Mouse (Mus musculus) intestine, postnatal 0 days (tissue): ENCODE data around the gene Itgb5. TPM values are rescaled to one million over a fixed set of nuclear protein-coding genes. Genes with fewer than 3 reads are reported as not detected.

ENCODE experiments used
- ATAC-seq: fragments of 200-750 bp; cut with Nextera tagmentation; 2 replicates; pipeline ENCODE4 v1.8.0; 2017; ENCODE audit warnings: mild to moderate bottlenecking, moderate TSS enrichment, moderate library complexity
- H3K27ac ChIP-seq: fragments of 300-500 bp; sonication (generic); 2 replicates; pipeline ENCODE4 v1.5.1; 2014; ENCODE audit warnings: mild to moderate bottlenecking, low read depth, low read length, moderate library complexity
- H3K27me3 ChIP-seq: fragments of 300-500 bp; sonication (generic); replicated peaks from 2 replicates; pipeline ENCODE4 v1.6.1; 2014; ENCODE audit warnings: low read length, mixed read lengths; ENCODE audit not compliant: control insufficient read depth, insufficient read depth
- H3K36me3 ChIP-seq: fragments of 300-500 bp; sonication (generic); 2 replicates; pipeline ENCODE4 v1.6.1; 2014; ENCODE audit warnings: mild to moderate bottlenecking, moderate library complexity; ENCODE audit not compliant: control insufficient read depth, insufficient read depth
- H3K4me1 ChIP-seq: fragments of 300-500 bp; sonication (generic); replicated peaks from 2 replicates; pipeline ENCODE4 v1.6.1; 2014; ENCODE audit warnings: antibody characterized with exemption, low read length, mixed read lengths; ENCODE audit not compliant: control insufficient read depth, insufficient read depth
- H3K4me2 ChIP-seq: fragments of 300-500 bp; sonication (generic); replicated peaks from 2 replicates; pipeline ENCODE4 v1.6.1; 2014; ENCODE audit warnings: low read depth, mild to moderate bottlenecking, moderate library complexity
- H3K4me3 ChIP-seq: fragments of 300-500 bp; sonication (generic); 2 replicates; pipeline ENCODE4 v1.5.1; 2014; ENCODE audit warnings: low read depth, low read length
- H3K9ac ChIP-seq: fragments of 300-500 bp; sonication (generic); 2 replicates; pipeline ENCODE4 v1.6.1; 2014; ENCODE audit warnings: mild to moderate bottlenecking, low read depth, low read length
- H3K9me3 ChIP-seq: fragments of 300-500 bp; sonication (generic); 2 replicates; pipeline ENCODE4 v1.6.1; 2016; ENCODE audit warnings: mixed run types; ENCODE audit not compliant: control insufficient read depth
- CTCF ChIP-seq: sonication (generic); IDR thresholded peaks from 2 replicates; pipeline ENCODE4 v1.5.1; 2016; ENCODE audit warnings: low read depth, mild to moderate bottlenecking, control low read depth, antibody characterized with exemption, moderate library complexity
- WGBS: fragments of 180-500 bp; shearing (Covaris S2); extraction: QIAGEN DNeasy Blood & Tissue Kit; methylation state at CpG from one replicate; pipeline ENCODE4 v1.1.7; 2014; 5-methylcytosine and 5-hydroxymethylcytosine counted together
- polyA plus RNA-seq: library from polyadenylated mRNA; unstranded; fragments of >200 nt; fragmentation: Nextera tagmentation; extraction: Ambion mirVana; gene quantifications from 2 replicates; pipeline ENCODE4 v1.2.1, GENCODE M21; 2015

The Itgb5 gene
- polyA plus RNA-seq, 1 experiment from 2014 or later: 23.5 TPM

- Histone ChIP-seq H3K4me2 (no peak overlapping the region), H3K27me3 (no peaks in the 10 kb centered on the region), H3K4me1 (no peaks in the 10 kb centered on the region), H3K4me3 (no peak overlapping the region), H3K9me3 (no peaks in the 10 kb centered on the region), H3K9ac (no peak overlapping the region), H3K27ac (no peak overlapping the region), H3K36me3 (peaks cover 10% of the 10 kb centered on the region; the same call in 1 of the 2 replicates)
- TF ChIP-seq CTCF: no peak
- WGBS: 90% methylated on average over 4 of the region's 4 CpGs
- no peak for ATAC-seq
Observed at GRCm38 (mm10) chr16:33893796-33894195, 64.3 kb downstream of the Itgb5 start.

- TF ChIP-seq CTCF: no peak
- Histone ChIP-seq H3K4me1 (no peaks in the 10 kb centered on the region), H3K27me3 (no peaks in the 10 kb centered on the region), H3K4me3 (no peak overlapping the region), H3K36me3 (peaks cover 9% of the 10 kb centered on the region; the same call in 1 of the 2 replicates), H3K9me3 (no peaks in the 10 kb centered on the region), H3K9ac (no peak overlapping the region), H3K4me2 (no peak overlapping the region), H3K27ac (no peak overlapping the region)
- no peak for ATAC-seq
- 44% methylated on average over 1 of the region's 1 CpGs for WGBS
Observed at GRCm38 (mm10) chr16:33894449-33894848, 65.0 kb downstream of the Itgb5 start.

- Histone ChIP-seq H3K9ac (no peak overlapping the region), H3K27ac (no peak overlapping the region), H3K4me1 (no peaks in the 10 kb centered on the region), H3K4me3 (no peak overlapping the region), H3K4me2 (no peak overlapping the region), H3K9me3 (no peaks in the 10 kb centered on the region), H3K27me3 (no peaks in the 10 kb centered on the region), H3K36me3 (peaks cover 5% of the 10 kb centered on the region; the same call in 1 of the 2 replicates)
- TF ChIP-seq CTCF: no peak
- no peak for ATAC-seq
- 64% methylated on average over 7 of the region's 7 CpGs for WGBS
Observed at GRCm38 (mm10) chr16:33895690-33896089, 66.2 kb downstream of the Itgb5 start.

GRCm38 (mm10) chr16:33896801-33897200 lies 67.3 kb downstream of the Itgb5 start:
- 93% methylated on average over 7 of the region's 7 CpGs for WGBS
- Histone ChIP-seq H3K27ac (no peak overlapping the region), H3K36me3 (peaks cover 5% of the 10 kb centered on the region; the same call in 1 of the 2 replicates), H3K9ac (no peak overlapping the region), H3K9me3 (no peaks in the 10 kb centered on the region), H3K4me1 (no peaks in the 10 kb centered on the region), H3K27me3 (no peaks in the 10 kb centered on the region), H3K4me3 (no peak overlapping the region), H3K4me2 (no peak overlapping the region)
- no peak for ATAC-seq
- no peak for TF ChIP-seq CTCF

- Histone ChIP-seq H3K4me2 (no peak overlapping the region), H3K9me3 (no peaks in the 10 kb centered on the region), H3K36me3 (peaks cover 20% of the 10 kb centered on the region), H3K27me3 (no peaks in the 10 kb centered on the region), H3K4me1 (no peaks in the 10 kb centered on the region), H3K4me3 (no peak overlapping the region), H3K9ac (no peak overlapping the region), H3K27ac (no peak overlapping the region)
- ATAC-seq: no peak
- 64% methylated on average over 11 of the region's 11 CpGs for WGBS
- no peak for TF ChIP-seq CTCF
Observed at GRCm38 (mm10) chr16:33903664-33904441, 74.4 kb downstream of the Itgb5 start.

GRCm38 (mm10) chr16:33904553-33904952 lies 75.1 kb downstream of the Itgb5 start:
- H3K36me3 ChIP-seq: peaks cover 20% of the 10 kb centered on the region
- H3K27ac ChIP-seq: no peak overlapping the region
- no peak overlapping the region for H3K9ac ChIP-seq
- no peaks in the 10 kb centered on the region for H3K27me3 ChIP-seq
- no peaks in the 10 kb centered on the region for H3K4me1 ChIP-seq
- H3K4me3 ChIP-seq: no peak overlapping the region
- WGBS: 89% methylated on average over 5 of the region's 5 CpGs
- ATAC-seq: no peak
- no peak overlapping the region for H3K4me2 ChIP-seq
- no peak for TF ChIP-seq CTCF
- no peaks in the 10 kb centered on the region for H3K9me3 ChIP-seq
